ENCODE assay signal across 8 mouse cellular contexts in genomic region chr13:73425839-73426490, GRCm38 (mm10). TPM values are rescaled to one million over a fixed set of nuclear protein-coding genes. Genes with fewer than 3 reads are reported as not detected.
A peak's percentile ranks its signal among the peaks of the same experiment; 100 is the strongest.
DNase-seq lines count a peak whose midpoint lies in the region; ATAC-seq lines count a peak whose summit lies in the region.

No protein-coding gene starts in this region.

- peak; percentile 85 for DNase-seq in B cell, adult 2 months
- peak; percentile 55 to 73 for DNase-seq in adrenal gland, adult 18-20 months (ENCODE audit: low spot score in 2 of 2)
- DNase-seq in embryo, embryonic 11 days, result peak; percentile 80
- peak; percentile 30 to 58 for DNase-seq in gastrocnemius, postnatal 36 days
- DNase-seq in kidney, adult 9 months, result peak; percentile 67
- DNase-seq in liver, result peak; percentile 78
- peak; percentile 52 to 65 for DNase-seq in spleen, postnatal 36 days (ENCODE audit: low spot score in 2 of 2)

- intact Hi-C loops in gastrocnemius, postnatal 36 days (cut with DNase I), result loop anchor here (1.0 to 10.0 kb wide), 2 partner anchors 79 to 259 kb away; no protein-coding TSS in a partner anchor

- peak; percentile 79 for ATAC-seq in monocyte, adult 5-6 weeks (replicated peaks; ENCODE audit: insufficient number of reproducible peaks, low FRiP score, low TSS enrichment, poor library complexity, severe bottlenecking)

RNA-seq across cellular contexts. Expression of gene Lpcat1, which starts 41.0 kb away (rescaled TPM):
- 10 to 100 TPM; 11.7 to 14.0 TPM for total RNA-seq in adrenal gland, adult 18-20 months (2021)
- total RNA-seq in gastrocnemius, postnatal 36 days (2021), result 1 to 10 TPM; 2.7 TPM
- total RNA-seq in monocyte, adult 5-6 weeks (2017), result 10.6 to 13.3 TPM (median 12.6 TPM) in 3 replicates

Comparison
In these comparisons a context has a peak if more than half of its experiments do, and no peak if none do; other contexts are left out.
1. Peak in every context shown above with its lines: DNase-seq and ATAC-seq.